9 mouse cellular contexts compared by ENCODE assay signal in the genomic region with DNA sequence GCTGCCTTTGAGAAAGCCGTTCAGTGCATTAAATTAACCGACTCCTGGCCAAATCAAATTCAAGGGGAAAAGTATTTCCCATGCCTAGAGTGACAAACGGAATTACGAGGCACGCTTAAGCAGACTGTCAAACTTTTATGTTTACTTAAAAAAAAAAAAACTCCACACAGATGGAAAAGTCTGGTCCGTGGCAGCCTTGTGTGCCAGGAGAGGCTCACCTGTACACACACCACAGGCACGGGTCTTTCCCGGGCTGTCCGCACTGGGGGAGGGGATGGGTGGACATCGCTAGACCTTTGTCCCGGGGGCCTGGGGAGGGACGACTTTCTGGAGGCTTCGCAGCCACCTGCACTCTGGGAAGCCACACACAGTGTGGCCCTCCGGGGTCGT. TPM values are rescaled to one million over a fixed set of nuclear protein-coding genes. Genes with fewer than 3 reads are reported as not detected.
DNase-seq lines count a peak whose midpoint lies in the region; ATAC-seq lines count a peak whose summit lies in the region.
"Had no signal": no experiment of that assay in that cellular context is flagged by ENCODE, and none has a peak within 500 bp of the region (broad histone marks: within the 10 kb centered on the region; RNA-seq: fewer than 3 reads in every experiment).

No protein-coding gene starts in this region.

- WGBS in heart, embryonic 13.5 days: under 1% methylated on average over 15 of the region's 15 CpGs
- under 1% methylated on average over 15 of the region's 15 CpGs for WGBS in liver, embryonic 16.5 days (ENCODE audit: insufficient replicate concordance)

- peaks cover 2% of the 10 kb centered on the region for H3K36me3 ChIP-seq in heart, embryonic 13.5 days
- H3K36me3 ChIP-seq in liver, embryonic 16.5 days (ENCODE audit: control insufficient read depth, insufficient read depth): peaks cover 5% of the 10 kb centered on the region

- peak overlapping the region; percentile 87 for H3K4me3 ChIP-seq in heart, embryonic 13.5 days
- peak overlapping the region; percentile 79 for H3K4me3 ChIP-seq in liver, embryonic 16.5 days (ENCODE audit: low read depth, low read length)

- peaks cover 40% of the 10 kb centered on the region for H3K4me1 ChIP-seq in heart, embryonic 13.5 days
- H3K4me1 ChIP-seq in liver, embryonic 16.5 days (ENCODE audit: control insufficient read depth, low read depth, low read length): peaks cover 40% of the 10 kb centered on the region

- no peaks in the 10 kb centered on the region for H3K27me3 ChIP-seq in heart, embryonic 13.5 days (replicated peaks)
- H3K27me3 ChIP-seq in liver, embryonic 16.5 days (ENCODE audit: control insufficient read depth, insufficient read depth, low read depth, low read length): no peaks in the 10 kb centered on the region
- H3K27me3 ChIP-seq: Patski had no signal

- H3K9me3 ChIP-seq in heart, embryonic 13.5 days: peaks cover under 1% of the 10 kb centered on the region; the same call in 1 of the 2 replicates
- 0 out of 2 replicates have a peak, but pooled peaks cover 2% of the 10 kb centered on the region for H3K9me3 ChIP-seq in liver, embryonic 16.5 days (replicated peaks; ENCODE audit: control insufficient read depth, low read length)

- peak overlapping the region; percentile 100 for H3K9ac ChIP-seq in heart, embryonic 13.5 days
- peak overlapping the region; percentile 96 for H3K9ac ChIP-seq in liver, embryonic 16.5 days (ENCODE audit: low read depth, low read length)

- H3K4me2 ChIP-seq in heart, embryonic 13.5 days: peak overlapping the region; percentile 96
- H3K4me2 ChIP-seq in liver, embryonic 16.5 days (ENCODE audit: low read depth, low read length): peak overlapping the region; percentile 64

- peak; percentile 6; the same call in 1 of the 2 replicates for ATAC-seq in heart, embryonic 13.5 days (ENCODE audit: extremely low read depth, insufficient number of reproducible peaks, low FRiP score, low TSS enrichment)
- peak; percentile 20 for ATAC-seq in liver, embryonic 16.5 days (ENCODE audit: low read depth)

- intact Hi-C loops in left cerebral cortex, postnatal 4 days (cut with DNase I): no loop called here

- DNase-seq in heart, adult 9 months (ENCODE audit: low spot score in 2 of 2): no peak
- peak; percentile 10 for DNase-seq in MEL-GATA-1-ER (ENCODE audit: extremely low read depth, low read depth)
- peak; percentile 35 for DNase-seq in forelimb bud, embryonic 11.5 days (ENCODE audit: low read depth, low spot score)
- no peak for DNase-seq in layer of hippocampus, adult 18-20 months (ENCODE audit: low spot score in 2 of 2)
- no peak for DNase-seq in left cerebral cortex, postnatal 4 days
- no peak for DNase-seq in cerebellum, adult 8-10 months

- peak overlapping the region; percentile 99 for H3K27ac ChIP-seq in heart, embryonic 13.5 days (replicated peaks)
- peak overlapping the region; percentile 96 for H3K27ac ChIP-seq in liver, embryonic 16.5 days (ENCODE audit: low read length)

RNA-seq across cellular contexts. Expression of gene Brpf3, which starts 0.6 kb away (rescaled TPM):
- polyA plus RNA-seq in heart, embryonic 13.5 days (2015; fragmentation: Nextera tagmentation; extraction: Ambion mirVana): 7.0 and 8.3 TPM in 2 replicates
- polyA plus RNA-seq in liver, embryonic 16.5 days (2015; fragmentation: Nextera tagmentation; extraction: Ambion mirVana): 66.7 and 67.1 TPM in 2 replicates
- 10 to 100 TPM; 42.0 to 52.3 TPM for total RNA-seq in layer of hippocampus, adult 18-20 months (2021)
- total RNA-seq in left cerebral cortex, postnatal 4 days (2021): 10 to 100 TPM; 40.4 to 41.5 TPM

RNA-seq across cellular contexts. Expression of gene Mapk13, which starts 31.2 kb away (rescaled TPM):
- polyA plus RNA-seq in heart, embryonic 13.5 days (2015; fragmentation: Nextera tagmentation; extraction: Ambion mirVana): 4.3 and 7.1 TPM in 2 replicates
- polyA plus RNA-seq in liver, embryonic 16.5 days (2015; fragmentation: Nextera tagmentation; extraction: Ambion mirVana): 7.9 and 10.5 TPM in 2 replicates
- total RNA-seq in layer of hippocampus, adult 18-20 months (2021): 1 to 10 TPM; 1.3 to 2.1 TPM
- under 1 TPM; 0.72 to 0.83 TPM for total RNA-seq in left cerebral cortex, postnatal 4 days (2021)

RNA-seq across cellular contexts. Expression of gene Pnpla1, which starts 57.9 kb away (rescaled TPM):
- polyA plus RNA-seq in heart, embryonic 13.5 days (2015; fragmentation: Nextera tagmentation; extraction: Ambion mirVana): not detected in 2 replicates
- polyA plus RNA-seq in liver, embryonic 16.5 days (2015; fragmentation: Nextera tagmentation; extraction: Ambion mirVana): 0.08 and 0.12 TPM in 2 replicates
- under 1 TPM; 0.41 to 0.87 TPM for total RNA-seq in layer of hippocampus, adult 18-20 months (2021)
- under 1 TPM; 0.22 to 0.42 TPM for total RNA-seq in left cerebral cortex, postnatal 4 days (2021)
- polyA plus RNA-seq: Patski had no signal

Comparison
In these comparisons a context has a peak if more than half of its experiments do, and no peak if none do; other contexts are left out.
1. DNase-seq: peak in MEL-GATA-1-ER (single experiment) and forelimb bud, embryonic 11.5 days (single experiment); none in heart, adult 9 months (0 of 2), layer of hippocampus, adult 18-20 months (0 of 2), left cerebral cortex, postnatal 4 days (single experiment) and cerebellum, adult 8-10 months (single experiment).